Mouse (Mus musculus) left cerebral cortex, postnatal 10 days (tissue): ENCODE data around the gene C1s1. TPM values are rescaled to one million over a fixed set of nuclear protein-coding genes. Genes with fewer than 3 reads are reported as not detected.
A peak's percentile ranks its signal among the peaks of the same experiment; 100 is the strongest.
"Not testable (repeated sequence)": the region's sequence is repeated elsewhere in the genome, so short reads cannot be mapped to it uniquely, and the experiment has no call there.

Source experiments
- DNase-seq, 2 experiments: peaks; one replicate each; pipeline ENCODE4 v3.0.0; 2021 to 2022; ENCODE audit warnings: low spot score in 2 of 2, mixed read lengths in 1 of 2; ENCODE audit errors: extremely low spot score in 1 of 2
- intact Hi-C: fragments of 180-260 bp; cut with DNase I; formaldehyde crosslinking; loops from one replicate; pipeline ENCODE4 v1.15.1; 2025
- total RNA-seq, 2 experiments: library from RNA; stranded (reverse); gene quantifications; 2 replicates each; pipeline ENCODE4 v1.2.3; 2021

C1s1 gene
- total RNA-seq: 1 to 10 TPM; 1.2 to 2.0 TPM

DNA sequence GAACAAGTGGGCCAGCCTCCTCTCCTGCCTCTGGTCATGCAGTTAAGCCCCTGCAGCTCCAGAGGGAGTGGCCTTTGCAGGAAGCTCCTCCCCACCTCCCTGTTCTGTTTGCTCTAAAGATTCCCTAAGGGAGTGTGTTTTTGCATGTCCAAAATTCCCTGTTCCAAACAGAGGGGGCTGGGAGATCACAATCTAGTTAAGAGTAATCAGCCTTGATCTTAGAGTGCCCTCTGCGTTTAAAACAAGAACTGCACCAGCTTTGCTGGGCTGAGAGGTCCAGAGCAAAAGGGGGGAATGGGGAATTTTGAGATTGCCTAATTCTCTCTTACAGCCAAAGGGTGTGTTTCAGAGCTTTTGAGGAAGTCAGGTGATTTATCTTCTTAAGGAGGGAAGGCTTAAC, at the start of gene C1s1:
C1s1 (minus strand) TSS at position 76 of the 400 bp plus-strand sequence.
- intact Hi-C loops: loop anchor here (5.0 kb wide), 1 partner anchor 60 kb away; no protein-coding TSS in a partner anchor
- peak; percentile 12 to 52 for DNase-seq

DNA sequence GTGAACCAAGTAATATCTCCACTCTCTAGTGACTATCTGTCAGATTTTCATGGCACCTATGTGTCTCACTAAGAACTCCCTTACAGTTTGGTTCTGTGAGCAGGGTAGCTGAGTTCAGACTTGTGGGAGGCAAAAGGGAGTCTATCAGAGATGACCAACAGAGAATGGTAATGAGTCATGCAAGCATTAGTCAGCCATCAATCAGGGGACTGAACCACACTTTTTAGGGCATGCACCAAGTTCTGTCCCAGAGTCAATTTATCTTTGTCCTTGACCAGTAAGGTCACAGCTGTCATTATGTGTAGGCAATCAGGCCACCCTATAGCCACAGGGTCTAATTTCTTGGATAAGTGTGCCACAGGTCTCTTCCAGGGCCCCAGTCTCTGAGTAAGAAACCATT, 46.6 kb upstream of the C1s1 start:
- DNase-seq: no peak
- intact Hi-C loops: no loop called here

DNA sequence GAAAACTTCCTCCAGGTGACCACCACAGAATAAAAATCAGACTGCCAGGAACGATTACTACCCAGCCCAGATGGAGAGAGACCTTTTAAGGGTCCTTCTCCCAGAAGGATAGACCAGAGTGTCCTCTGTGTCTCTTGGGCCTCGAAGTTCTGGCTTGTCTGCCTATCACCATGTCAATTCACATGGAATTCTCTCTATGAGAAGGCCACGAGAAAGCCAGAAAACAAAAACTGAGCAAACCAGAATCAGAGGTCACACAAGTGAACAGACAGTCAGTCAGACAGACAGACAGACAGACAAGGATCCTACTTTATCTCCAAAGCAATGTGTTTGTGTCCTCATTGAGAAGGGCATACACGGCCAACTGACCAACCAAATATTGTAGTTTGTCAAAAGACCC, 44.1 kb upstream of the C1s1 start:
- no peak for DNase-seq
- intact Hi-C loops: no loop called here

DNA sequence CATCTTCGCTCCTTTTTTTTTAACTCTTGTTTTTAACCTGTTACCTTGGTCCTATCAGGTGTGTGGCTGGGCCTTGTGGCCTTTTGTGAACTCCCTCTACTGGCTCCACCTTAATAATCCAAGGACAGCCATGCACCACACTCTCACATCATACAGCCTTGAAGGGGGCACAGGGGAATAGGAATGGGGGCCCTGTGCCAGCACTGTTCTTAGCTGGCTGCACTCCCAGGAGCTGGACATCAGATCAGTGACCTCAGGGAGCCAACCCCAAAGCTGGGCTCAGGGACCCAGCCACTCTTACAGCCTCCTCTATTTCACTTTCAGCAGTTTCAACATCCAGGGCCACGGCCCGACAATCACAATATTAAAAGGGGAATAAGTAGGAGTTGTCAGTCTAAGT, 43.6 kb upstream of the C1s1 start:
- no peak for DNase-seq
- intact Hi-C loops: no loop called here

DNA sequence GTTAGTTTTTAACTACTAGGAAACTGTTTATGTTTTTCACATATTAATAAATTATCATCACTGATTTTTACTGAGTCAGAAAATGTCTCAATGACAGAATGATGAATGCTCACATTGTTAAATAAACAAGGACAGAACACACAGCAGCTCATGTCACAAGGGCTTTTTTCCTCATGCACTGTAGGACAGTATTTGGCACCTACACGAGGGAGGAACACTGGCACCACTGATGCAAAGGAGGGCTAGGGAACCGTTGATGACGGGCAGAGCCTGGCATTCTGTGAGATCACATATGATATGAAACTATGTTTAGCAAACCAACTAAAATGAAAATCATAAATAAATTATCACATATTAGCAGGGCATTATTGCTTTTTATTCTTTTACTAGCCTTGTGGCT, 42.8 kb upstream of the C1s1 start:
- intact Hi-C loops: no loop called here
- no peak for DNase-seq

DNA sequence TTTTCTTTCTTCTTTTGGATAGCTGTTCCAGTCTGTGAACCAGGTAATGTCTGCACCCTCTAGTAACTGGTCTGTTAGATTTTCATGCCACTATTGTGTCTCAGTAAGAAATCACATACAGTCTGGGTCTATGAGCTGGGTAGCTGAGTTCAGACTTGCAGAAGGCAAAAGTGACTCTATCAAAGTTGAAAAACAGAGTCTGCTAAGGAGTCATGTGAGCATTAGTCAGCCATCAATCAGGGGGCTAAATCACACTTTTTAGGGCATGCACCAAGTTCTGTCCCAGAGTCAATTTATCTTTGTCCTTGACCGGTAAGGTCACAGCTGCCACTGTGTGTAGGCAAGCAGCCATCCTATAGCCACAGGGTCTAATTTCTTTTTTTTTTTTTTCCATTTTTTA, 40.1 kb upstream of the C1s1 start:
- intact Hi-C loops: no loop called here
- DNase-seq: no peak

DNA sequence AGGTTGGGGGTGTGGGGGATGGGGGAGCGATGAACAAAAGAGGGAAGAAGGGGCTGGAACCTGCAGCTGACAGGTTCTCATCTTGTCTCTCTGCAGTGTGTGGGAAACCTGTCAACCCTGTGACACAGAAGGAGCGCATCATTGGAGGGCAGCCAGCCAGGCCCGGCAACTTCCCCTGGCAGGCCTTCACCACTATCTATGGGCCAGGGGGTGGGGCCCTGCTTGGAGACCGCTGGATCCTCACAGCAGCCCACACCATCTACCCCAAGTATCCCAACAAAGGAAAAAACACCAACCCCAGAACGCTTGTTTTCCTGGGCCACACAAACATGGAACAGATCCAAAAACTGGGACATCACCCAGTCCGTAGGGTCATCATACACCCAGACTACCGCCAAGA, 38.0 kb upstream of the C1s1 start:
- intact Hi-C loops, DNase-seq: not testable (repeated sequence)

DNA sequence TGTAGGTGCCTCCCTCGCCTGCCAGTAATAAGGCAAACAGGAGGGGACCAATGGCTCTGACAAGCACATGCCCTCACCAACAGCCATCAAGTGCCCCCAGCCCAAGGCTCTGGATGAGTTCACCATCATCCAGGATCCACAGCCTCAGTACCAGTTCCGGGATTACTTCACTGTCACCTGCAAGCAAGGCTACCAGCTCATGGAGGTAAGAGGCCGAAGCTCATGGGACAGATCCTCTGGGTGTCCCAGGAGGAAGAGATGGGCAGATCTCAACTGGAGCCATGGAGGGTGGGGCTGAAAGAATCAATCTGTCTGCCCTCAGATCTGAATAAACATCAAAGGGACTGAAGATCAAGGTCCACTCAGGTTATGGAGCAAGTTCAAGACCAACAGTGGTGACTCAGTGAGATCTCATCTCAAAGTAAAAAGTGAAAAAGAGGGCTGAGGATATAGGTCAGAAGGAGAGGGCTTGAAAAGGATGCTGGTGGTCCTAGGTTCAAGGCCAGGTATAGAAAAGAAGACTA, 33.1 kb upstream of the C1s1 start:
- DNase-seq, intact Hi-C loops: not testable (repeated sequence)

DNA sequence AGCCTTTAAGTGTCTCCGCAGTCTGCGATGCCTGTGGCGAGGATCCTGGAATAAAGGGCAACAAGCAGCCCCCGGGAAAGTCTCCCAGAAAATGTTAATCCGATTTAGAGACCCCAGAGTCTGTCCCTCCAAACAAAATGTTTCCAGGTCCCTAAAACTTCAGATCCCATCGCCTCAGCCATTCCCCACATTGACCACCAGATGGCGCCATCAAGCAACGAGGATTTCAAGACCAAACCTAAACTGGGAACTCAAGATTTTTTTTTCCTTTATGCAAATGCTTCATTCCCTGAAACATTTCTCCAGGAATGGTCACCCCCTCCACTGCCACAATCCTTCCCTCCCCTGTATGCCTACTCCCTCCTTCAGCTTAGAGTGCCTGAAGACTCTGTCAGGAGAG, 27.9 kb upstream of the C1s1 start, which contains the start of gene C1rb:
C1rb (plus strand) TSS at position 269 of the 400 bp plus-strand sequence.
- peak; percentile 45 to 57 for DNase-seq
- intact Hi-C loops: loop anchor here (5.0 kb wide), 2 partner anchors 53 to 67 kb away; partner anchors contain the start of gene C1s2

DNA sequence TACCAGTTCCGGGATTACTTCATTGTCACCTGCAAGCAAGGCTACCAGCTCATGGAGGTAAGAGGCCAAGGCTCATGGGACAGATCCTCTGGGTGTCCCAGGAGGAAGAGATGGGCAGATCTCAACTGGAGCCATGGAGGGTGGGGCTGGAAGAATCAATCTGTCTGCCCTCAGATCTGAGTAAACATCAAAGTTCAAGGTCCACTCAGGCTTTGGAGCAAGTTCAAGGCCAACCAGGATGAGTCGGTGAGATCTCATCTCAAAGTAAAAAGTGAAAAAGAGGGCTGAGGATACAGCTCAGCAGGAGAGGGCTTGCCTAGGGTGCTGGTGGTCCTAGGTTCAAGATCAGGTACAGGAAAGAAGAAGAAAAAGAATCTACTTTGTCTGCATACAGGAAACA, 19.5 kb upstream of the C1s1 start:
- intact Hi-C loops, DNase-seq: not testable (repeated sequence)

DNA sequence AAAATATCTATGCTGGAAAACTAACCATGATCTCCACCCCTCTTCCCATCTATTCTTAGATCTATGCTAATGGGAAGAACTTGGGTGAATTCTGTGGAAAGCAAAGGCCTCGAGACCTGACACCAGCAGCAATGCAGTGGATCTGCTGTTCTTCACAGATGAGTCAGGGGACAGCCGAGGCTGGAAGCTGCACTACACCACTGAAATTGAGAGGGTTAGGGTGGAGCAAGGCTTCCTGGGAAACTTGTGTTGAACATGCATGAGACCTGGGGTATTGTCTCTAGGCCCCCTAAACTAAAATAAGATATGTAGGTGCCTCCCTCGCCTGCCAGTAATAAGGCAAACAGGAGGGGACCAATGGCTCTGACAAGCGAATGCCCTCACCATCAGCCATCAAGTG, 19.0 kb upstream of the C1s1 start:
- intact Hi-C loops, DNase-seq: not testable (repeated sequence)

DNA sequence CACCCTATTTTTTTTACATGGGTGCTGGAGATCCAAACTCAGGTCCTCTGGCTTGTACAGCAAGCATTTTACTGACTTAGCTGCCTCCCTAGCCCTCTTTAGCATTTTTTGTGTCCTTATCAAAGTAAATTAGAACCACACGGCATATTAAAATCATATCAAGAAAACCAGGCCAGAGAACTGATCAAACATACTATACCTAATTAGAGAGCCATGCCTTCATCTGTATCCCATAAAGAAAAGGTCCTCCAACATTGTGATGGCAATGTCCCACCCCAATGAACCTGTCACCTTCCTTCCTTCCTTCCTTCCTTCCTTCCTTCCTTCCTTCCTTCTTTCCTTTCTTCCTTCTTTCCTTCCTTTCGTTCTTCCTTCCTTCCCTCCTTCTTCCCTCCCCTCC, 13.8 kb upstream of the C1s1 start:
- intact Hi-C loops, DNase-seq: not testable (repeated sequence)

DNA sequence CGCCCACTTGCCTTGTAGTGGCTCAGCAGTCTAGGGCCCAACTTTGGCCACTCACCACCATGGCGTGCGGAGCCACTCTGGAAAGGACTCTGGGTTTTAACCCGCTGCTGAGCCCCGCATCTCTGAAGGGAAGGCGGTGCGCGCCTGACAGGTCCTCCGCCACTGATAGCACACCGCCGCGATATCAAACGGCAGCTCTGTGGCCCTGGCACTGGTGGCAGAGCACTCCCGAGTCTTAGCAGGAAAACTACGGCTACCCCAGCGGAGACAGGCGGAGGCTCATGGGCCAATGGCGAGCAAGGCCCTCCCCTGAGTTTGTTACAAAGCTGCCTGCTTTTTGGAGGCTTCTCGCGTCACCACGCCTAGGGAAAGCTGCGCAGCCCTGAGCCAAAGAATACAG, 10.6 kb upstream of the C1s1 start:
- intact Hi-C loops: no loop called here
- DNase-seq: no peak

DNA sequence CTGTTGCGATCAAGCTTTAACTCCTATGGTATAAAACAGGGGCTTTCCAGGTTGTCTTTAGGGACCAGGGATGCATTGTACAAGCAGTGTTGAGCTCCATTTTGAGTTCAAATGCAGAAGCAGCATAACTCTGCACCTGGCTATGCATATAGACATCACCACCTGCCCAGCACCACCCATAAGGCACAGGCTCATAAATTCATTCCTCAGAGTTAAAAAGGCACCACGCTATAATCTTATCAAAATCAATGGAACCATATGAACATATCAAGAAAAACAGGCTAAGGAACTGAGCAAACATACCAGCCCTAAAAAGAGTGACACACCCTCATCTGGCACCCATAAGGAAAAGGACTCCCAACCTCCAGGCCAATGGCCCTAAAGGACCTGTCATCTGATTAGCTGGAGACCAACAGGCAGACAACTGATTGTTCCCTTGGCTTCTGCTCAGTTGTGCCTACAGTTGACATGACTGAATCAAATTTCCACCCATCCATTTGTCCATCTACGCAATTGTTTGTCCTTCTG, 6.9 kb upstream of the C1s1 start:
- intact Hi-C loops: no loop called here
- DNase-seq: no peak

DNA sequence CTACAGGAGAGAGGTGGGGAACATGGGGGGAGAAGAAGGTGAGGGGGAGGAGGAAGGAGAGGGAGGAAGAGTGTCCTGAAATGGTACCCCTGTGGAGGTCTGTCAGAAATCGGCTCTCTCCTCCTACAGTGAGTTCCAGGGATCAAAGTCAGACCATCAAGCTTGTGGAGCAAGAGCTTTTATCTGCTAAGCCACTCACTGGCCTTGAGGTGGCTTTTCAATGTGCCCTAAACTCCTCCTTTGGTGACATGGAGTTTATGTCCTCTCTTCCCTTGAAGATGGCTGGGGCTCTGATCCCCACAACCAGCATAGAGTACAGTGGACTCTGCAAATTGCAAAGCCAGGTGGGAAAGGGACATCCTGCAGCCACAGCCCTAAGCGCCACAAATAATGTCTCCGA, 5.8 kb upstream of the C1s1 start:
- DNase-seq, intact Hi-C loops: not testable (repeated sequence)

DNA sequence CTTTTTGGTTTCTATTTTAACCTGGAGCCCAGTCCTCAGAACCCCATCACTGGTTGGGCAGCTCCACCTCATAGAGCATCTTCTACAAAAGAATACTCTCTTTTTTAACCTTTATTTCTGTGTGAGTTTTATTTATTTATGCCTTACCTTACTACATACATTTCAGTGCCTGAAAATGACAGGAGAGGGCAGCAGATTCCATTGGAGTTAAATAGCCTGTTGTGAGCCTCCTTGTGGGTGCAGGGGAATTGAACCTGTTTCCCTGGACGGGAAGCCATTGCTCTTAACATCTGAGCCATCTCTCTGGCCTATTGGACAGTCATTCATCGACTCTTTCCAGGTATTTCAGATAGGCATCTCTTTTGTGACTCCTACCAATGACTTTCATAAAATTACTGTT, 3.3 kb upstream of the C1s1 start:
- intact Hi-C loops: no loop called here
- no peak for DNase-seq

DNA sequence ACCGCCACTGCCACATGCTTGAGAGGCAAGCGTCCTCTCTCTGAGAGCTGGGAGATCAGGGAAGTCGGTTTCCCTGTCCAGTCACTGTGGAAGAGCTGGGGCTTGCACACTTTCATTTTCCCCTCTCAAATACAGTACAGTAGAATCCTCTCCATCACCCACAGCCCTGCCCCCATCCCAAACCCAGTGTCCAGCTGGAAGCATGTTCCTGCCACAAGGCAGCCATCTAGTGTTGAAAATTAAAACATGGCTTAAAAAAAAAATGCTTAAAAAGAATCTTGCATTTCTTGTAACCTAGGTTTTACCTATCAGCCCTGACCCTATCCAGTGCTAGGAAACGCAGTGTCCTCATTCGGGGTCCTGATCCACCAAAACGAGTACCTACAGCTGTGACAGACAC, 2.3 kb upstream of the C1s1 start:
- peak in 1 of 2 experiments; percentile 52 for DNase-seq
- intact Hi-C loops: loop anchor here (5.0 kb wide), 1 partner anchor 62 kb away; no protein-coding TSS in a partner anchor

DNA sequence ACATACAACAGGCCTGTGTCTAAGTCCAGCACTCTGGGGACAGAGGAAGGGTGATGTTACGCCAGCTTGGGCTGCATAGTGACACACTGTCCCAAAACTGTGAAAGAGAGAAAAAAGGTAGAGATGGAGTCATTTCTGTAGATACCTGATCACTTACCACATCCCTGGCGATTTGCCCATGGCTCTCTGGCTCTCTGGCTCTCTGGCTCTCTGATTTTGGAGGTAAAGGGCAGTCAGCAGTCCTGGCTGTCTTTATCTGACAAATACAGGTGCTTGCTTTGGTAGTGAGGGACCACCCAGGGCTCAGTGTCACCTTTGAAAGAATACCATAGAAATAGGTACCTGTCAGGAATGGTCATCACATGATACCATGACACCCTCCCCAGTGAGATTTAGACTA, 983 bp downstream of the C1s1 start:
- intact Hi-C loops: loop anchor here (5.0 kb wide), 1 partner anchor 59 kb away; no protein-coding TSS in a partner anchor
- not testable (repeated sequence) for DNase-seq

DNA sequence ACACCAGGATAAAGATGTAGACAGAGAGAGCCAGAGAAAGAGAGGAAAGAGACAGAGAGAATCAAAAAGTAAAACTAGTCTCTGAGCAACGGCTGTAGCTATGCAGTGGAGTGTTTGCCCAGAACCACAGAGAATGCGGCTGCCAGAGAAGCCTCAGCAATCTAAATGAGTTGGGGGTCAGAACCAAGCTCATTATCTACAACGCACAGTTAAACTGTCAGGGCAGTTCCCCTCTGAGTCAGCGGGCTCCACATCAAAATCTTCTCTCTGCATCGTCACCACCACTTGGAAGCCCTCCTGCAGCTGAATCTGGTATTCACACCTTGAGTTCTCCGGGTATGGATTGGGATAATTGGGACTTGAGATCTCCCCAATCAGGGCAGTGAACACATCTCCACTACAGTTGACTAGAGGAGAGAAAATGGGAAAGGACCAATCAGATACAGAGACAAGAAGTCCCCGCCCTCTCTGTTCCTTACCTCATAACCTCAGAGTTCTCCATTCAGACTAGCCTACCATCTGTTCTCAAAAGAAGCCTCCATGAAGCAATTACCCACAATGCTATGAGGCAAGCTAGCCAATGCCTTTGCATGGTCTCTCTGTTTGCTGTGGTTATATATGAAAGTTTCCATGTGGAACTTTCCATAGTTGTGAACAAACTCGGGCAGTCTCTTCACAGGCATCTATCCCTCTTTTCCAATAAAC, 5.9 kb downstream of the C1s1 start:
- DNase-seq, intact Hi-C loops: not testable (repeated sequence)

DNA sequence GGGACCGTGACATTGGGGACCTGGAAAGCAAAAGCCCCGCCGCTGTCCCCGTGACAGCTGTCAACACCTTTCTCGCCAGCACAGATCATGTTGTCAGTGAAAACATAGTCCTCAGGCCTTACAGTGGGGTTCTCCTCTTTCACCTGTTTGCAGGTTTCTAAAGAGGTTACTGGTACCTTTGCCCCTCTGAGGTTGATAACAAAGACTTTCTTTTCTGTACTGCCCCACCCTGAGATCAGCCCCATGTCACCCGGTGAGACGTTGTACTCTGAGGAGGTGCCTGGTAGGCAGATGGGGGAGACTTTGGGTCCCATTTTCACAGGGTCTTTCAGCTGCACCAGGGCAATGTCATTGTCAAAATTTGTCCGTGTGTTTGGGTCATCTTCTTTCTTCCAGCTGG, 11.1 kb downstream of the C1s1 start:
- DNase-seq: no peak
- intact Hi-C loops: no loop called here
